Mouse (Mus musculus): ENCODE results near the gene Gm20458. TPM values are rescaled to one million over a fixed set of nuclear protein-coding genes. Genes with fewer than 3 reads are reported as not detected.

Gene Gm20458
- polyA plus RNA-seq, 1 experiment from 2014 or later, result 17.9 TPM

GRCm38 (mm10) chr2:164523301-164523773 is 62.6 kb downstream of the Gm20458 start:
- H3K4me3 ChIP-seq (replicated peaks), result no peak overlapping the region

GRCm38 (mm10) chr2:164528557-164528956 is 67.8 kb downstream of the Gm20458 start:
- 66% methylated on average over 5 of the region's 5 CpGs for WGBS
- Histone ChIP-seq H3K4me3 (replicated peaks) (no peak overlapping the region), H3K4me2 (no peak overlapping the region), H3K9ac (no peak overlapping the region), H3K9me3 (no peaks in the 10 kb centered on the region), H3K27ac (no peak overlapping the region), H3K27me3 (replicated peaks) (no peaks in the 10 kb centered on the region), H3K36me3 (no peaks in the 10 kb centered on the region), H3K4me1 (no peaks in the 10 kb centered on the region)
- ATAC-seq (ENCODE audit: insufficient read depth, low FRiP score, low read depth), result no peak

More at GRCm38 (mm10) chr2:164523301-164523773, 62.6 kb downstream of the Gm20458 start:
- no peak overlapping the region for H3K9ac ChIP-seq
- H3K36me3 ChIP-seq, result no peaks in the 10 kb centered on the region
- H3K27me3 ChIP-seq (replicated peaks), result no peaks in the 10 kb centered on the region
- no peak overlapping the region for H3K27ac ChIP-seq
- peaks cover 8% of the 10 kb centered on the region; the same call in 1 of the 2 replicates for H3K4me1 ChIP-seq
- no peak overlapping the region for H3K4me2 ChIP-seq
- H3K9me3 ChIP-seq, result no peaks in the 10 kb centered on the region
- WGBS, result 76% methylated on average over 10 of the region's 10 CpGs
- ATAC-seq (ENCODE audit: insufficient read depth, low FRiP score, low read depth), result no peak

- WGBS, result 6% methylated on average over 3 of the region's 3 CpGs
- no peak; the same call in 1 of the 2 replicates for ATAC-seq (ENCODE audit: insufficient read depth, low FRiP score, low read depth)
Measured at GRCm38 (mm10) chr2:164531169-164531568, 70.4 kb downstream of the Gm20458 start.

GRCm38 (mm10) chr2:164534315-164534714 is 73.5 kb downstream of the Gm20458 start:
- no peak overlapping the region for H3K4me2 ChIP-seq
- no peaks in the 10 kb centered on the region for H3K4me1 ChIP-seq
- 78% methylated on average over 10 of the region's 10 CpGs for WGBS
- no peaks in the 10 kb centered on the region for H3K36me3 ChIP-seq
- no peak overlapping the region for H3K9ac ChIP-seq
- H3K9me3 ChIP-seq, result no peaks in the 10 kb centered on the region
- no peak for ATAC-seq (ENCODE audit: insufficient read depth, low FRiP score, low read depth)
- no peak overlapping the region for H3K4me3 ChIP-seq (replicated peaks)
- H3K27ac ChIP-seq, result no peak overlapping the region
- no peaks in the 10 kb centered on the region for H3K27me3 ChIP-seq (replicated peaks)

More at GRCm38 (mm10) chr2:164531169-164531568, 70.4 kb downstream of the Gm20458 start:
- H3K4me3 ChIP-seq (replicated peaks), result no peak overlapping the region
- no peak overlapping the region for H3K9ac ChIP-seq
- H3K4me2 ChIP-seq, result no peak overlapping the region
- H3K27ac ChIP-seq, result no peak overlapping the region
- H3K4me1 ChIP-seq, result no peaks in the 10 kb centered on the region
- H3K36me3 ChIP-seq, result no peaks in the 10 kb centered on the region
- H3K9me3 ChIP-seq, result no peaks in the 10 kb centered on the region
- H3K27me3 ChIP-seq (replicated peaks), result no peaks in the 10 kb centered on the region

DNA sequence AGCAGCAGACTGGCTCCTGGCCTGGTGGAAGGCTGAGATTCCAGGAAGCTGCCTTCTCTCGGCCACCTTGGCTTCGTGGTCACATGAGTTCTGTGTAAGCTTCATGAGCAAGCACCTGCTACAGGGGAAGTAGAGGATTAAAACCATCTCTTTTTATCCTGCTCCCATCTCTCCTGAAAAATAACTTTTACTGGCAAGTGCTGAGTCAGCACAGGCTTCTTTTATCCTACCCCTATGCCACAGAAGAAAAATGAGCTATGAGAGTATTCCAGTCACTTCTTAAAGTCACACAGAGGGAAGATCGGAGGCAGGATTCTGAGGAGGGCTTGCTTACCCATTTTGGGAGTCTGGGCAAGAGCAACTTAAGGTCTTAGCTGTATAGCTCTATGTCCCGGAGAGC is 76.2 kb downstream of the Gm20458 start:
- Histone ChIP-seq H3K36me3 (no peaks in the 10 kb centered on the region), H3K27ac (no peak overlapping the region), H3K4me2 (no peak overlapping the region), H3K4me1 (peaks cover 14% of the 10 kb centered on the region), H3K4me3 (replicated peaks) (no peak overlapping the region), H3K9me3 (no peaks in the 10 kb centered on the region), H3K9ac (no peak overlapping the region), H3K27me3 (replicated peaks) (no peaks in the 10 kb centered on the region)
- no peak for ATAC-seq (ENCODE audit: insufficient read depth, low FRiP score, low read depth)
- 67% methylated on average over 4 of the region's 4 CpGs for WGBS

Other genes starting within 250 kb of the Gm20458 start
- 50.4 and 55.9 TPM in 2 replicates for gene Wfdc15b, start 239.3 kb upstream of the Gm20458 start, polyA plus RNA-seq (2015; fragmentation: Nextera tagmentation; extraction: Ambion mirVana)
- not detected in 2 replicates for gene Svs2, start 222.5 kb upstream of the Gm20458 start, polyA plus RNA-seq (2015; fragmentation: Nextera tagmentation; extraction: Ambion mirVana)
- gene Svs3b, start 204.3 kb upstream of the Gm20458 start, polyA plus RNA-seq (2015; fragmentation: Nextera tagmentation; extraction: Ambion mirVana), result not detected in 2 replicates
- not detected in 2 replicates for gene Svs4, start 182.5 kb upstream of the Gm20458 start, polyA plus RNA-seq (2015; fragmentation: Nextera tagmentation; extraction: Ambion mirVana)
- gene Svs3a, start 171.7 kb upstream of the Gm20458 start, polyA plus RNA-seq (2015; fragmentation: Nextera tagmentation; extraction: Ambion mirVana), result not detected in 2 replicates
- not detected in 2 replicates for gene Svs6, start 144.2 kb upstream of the Gm20458 start, polyA plus RNA-seq (2015; fragmentation: Nextera tagmentation; extraction: Ambion mirVana)
- gene Svs5, start 128.2 kb upstream of the Gm20458 start, polyA plus RNA-seq (2015; fragmentation: Nextera tagmentation; extraction: Ambion mirVana), result not detected in 2 replicates
- gene Slpi, start 71.9 kb upstream of the Gm20458 start, polyA plus RNA-seq (2015; fragmentation: Nextera tagmentation; extraction: Ambion mirVana), result 5.2 and 12.0 TPM in 2 replicates
- gene Rbpjl, start 57.8 kb upstream of the Gm20458 start, polyA plus RNA-seq (2015; fragmentation: Nextera tagmentation; extraction: Ambion mirVana), result 49.2 and 72.3 TPM in 2 replicates
- 12.4 and 14.7 TPM in 2 replicates for gene Matn4, start 55.8 kb upstream of the Gm20458 start, polyA plus RNA-seq (2015; fragmentation: Nextera tagmentation; extraction: Ambion mirVana)
- 132 and 135 TPM in 2 replicates for gene Sdc4, start 17.1 kb upstream of the Gm20458 start, polyA plus RNA-seq (2015; fragmentation: Nextera tagmentation; extraction: Ambion mirVana)
- gene Sys1, start 4.0 kb upstream of the Gm20458 start, polyA plus RNA-seq (2015; fragmentation: Nextera tagmentation; extraction: Ambion mirVana), result 60.6 and 61.8 TPM in 2 replicates
- gene Trp53tg5, start 12.8 kb downstream of the Gm20458 start, polyA plus RNA-seq (2015; fragmentation: Nextera tagmentation; extraction: Ambion mirVana), result 0.14 TPM in 1 of 2 replicates, not detected in the other
- gene Dbndd2, start 25.1 kb downstream of the Gm20458 start, polyA plus RNA-seq (2015; fragmentation: Nextera tagmentation; extraction: Ambion mirVana), result 6.5 and 10.4 TPM in 2 replicates
- 67.0 and 67.5 TPM in 2 replicates for gene Pigt, start 36.6 kb downstream of the Gm20458 start, polyA plus RNA-seq (2015; fragmentation: Nextera tagmentation; extraction: Ambion mirVana)
- 162 and 175 TPM in 2 replicates for gene Wfdc2, start 101.4 kb downstream of the Gm20458 start, polyA plus RNA-seq (2015; fragmentation: Nextera tagmentation; extraction: Ambion mirVana)
- not detected in 2 replicates for gene Spint3, start 112.5 kb downstream of the Gm20458 start, polyA plus RNA-seq (2015; fragmentation: Nextera tagmentation; extraction: Ambion mirVana)
- 1.0 and 1.5 TPM in 2 replicates for gene Wfdc6a, start 124.5 kb downstream of the Gm20458 start, polyA plus RNA-seq (2015; fragmentation: Nextera tagmentation; extraction: Ambion mirVana)
- not detected in 2 replicates for gene Eppin, start 132.6 kb downstream of the Gm20458 start, polyA plus RNA-seq (2015; fragmentation: Nextera tagmentation; extraction: Ambion mirVana)
- gene Wfdc6b, start 152.6 kb downstream of the Gm20458 start, polyA plus RNA-seq (2015; fragmentation: Nextera tagmentation; extraction: Ambion mirVana), result not detected in 2 replicates
- gene Wfdc8, start 152.7 kb downstream of the Gm20458 start, polyA plus RNA-seq (2015; fragmentation: Nextera tagmentation; extraction: Ambion mirVana), result not detected in 2 replicates
- not detected in 2 replicates for gene Wfdc16, start 177.8 kb downstream of the Gm20458 start, polyA plus RNA-seq (2015; fragmentation: Nextera tagmentation; extraction: Ambion mirVana)
- 0.44 and 0.99 TPM in 2 replicates for gene Wfdc10, start 195.1 kb downstream of the Gm20458 start, polyA plus RNA-seq (2015; fragmentation: Nextera tagmentation; extraction: Ambion mirVana)
- not detected in 2 replicates for gene Wfdc9, start 195.6 kb downstream of the Gm20458 start, polyA plus RNA-seq (2015; fragmentation: Nextera tagmentation; extraction: Ambion mirVana)
- not detected in 2 replicates for gene Wfdc11, start 213.1 kb downstream of the Gm20458 start, polyA plus RNA-seq (2015; fragmentation: Nextera tagmentation; extraction: Ambion mirVana)
- gene Wfdc13, start 224.1 kb downstream of the Gm20458 start, polyA plus RNA-seq (2015; fragmentation: Nextera tagmentation; extraction: Ambion mirVana), result 1.9 and 3.7 TPM in 2 replicates
- gene Spint4, start 237.5 kb downstream of the Gm20458 start, polyA plus RNA-seq (2015; fragmentation: Nextera tagmentation; extraction: Ambion mirVana), result not detected in 2 replicates